Mouse (Mus musculus) heart, postnatal 36 days (tissue): ENCODE data around the gene Cdc37. TPM values are rescaled to one million over a fixed set of nuclear protein-coding genes. Genes with fewer than 3 reads are reported as not detected.
"Not testable (repeated sequence)": the region's sequence is repeated elsewhere in the genome, so short reads cannot be mapped to it uniquely, and the experiment has no call there.

ENCODE experiments used
- DNase-seq, 2 experiments: peaks; one replicate each; pipeline ENCODE4 v3.0.0; 2021 to 2022
- intact Hi-C: fragments of 180-260 bp; cut with DNase I; formaldehyde crosslinking; loops from one replicate; pipeline ENCODE4 v1.15.1; 2025
- total RNA-seq, 2 experiments: library from RNA; stranded (reverse); gene quantifications; 2 replicates each; pipeline ENCODE4 v1.2.3; 2021

Cdc37 gene
- total RNA-seq, result 100 to 1,000 TPM; 157 to 165 TPM

DNA sequence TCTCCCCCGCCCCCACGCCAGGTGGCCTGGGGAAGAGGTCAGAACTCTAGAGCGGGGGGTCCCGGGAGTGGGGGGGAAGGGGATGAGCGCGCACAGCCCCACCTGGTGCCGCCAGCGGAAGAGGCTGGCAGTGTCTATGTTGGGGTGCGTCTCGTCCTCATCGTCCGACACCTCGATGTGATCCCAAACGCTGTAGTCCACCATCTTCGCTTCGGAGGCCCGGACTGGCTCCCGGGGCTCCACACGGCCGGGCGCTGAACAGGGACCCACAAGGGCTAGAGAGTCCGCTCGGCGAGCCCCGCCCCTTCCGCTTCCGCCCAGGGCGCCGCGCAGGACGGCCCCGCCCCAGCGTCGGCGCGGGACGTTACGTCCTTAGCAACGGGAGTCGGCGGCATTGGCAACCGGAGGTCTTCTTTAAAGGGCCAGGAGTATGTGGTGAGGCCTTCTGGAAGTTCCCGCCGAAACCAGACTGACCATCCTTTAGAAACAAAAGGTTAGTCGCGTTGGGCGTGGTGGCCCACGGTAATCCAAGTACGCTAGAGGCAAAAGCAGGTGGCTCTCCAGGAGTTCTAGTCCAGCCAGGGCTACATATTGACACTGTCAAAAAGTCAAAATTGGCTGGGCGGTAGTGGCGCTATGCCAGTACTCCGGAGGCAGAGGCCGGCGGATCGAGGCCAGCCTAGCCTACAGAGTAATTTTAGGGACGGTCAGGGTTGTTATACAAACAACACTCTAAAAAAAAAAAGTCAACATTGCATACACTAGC lies at the start of gene Cdc37:
TSS of gene Cdc37 (minus strand) at position 329 of the 766 bp plus-strand sequence.
- intact Hi-C loops, result loop anchor here (5.0 kb wide), 3 partner anchors 58 to 262 kb away; partner anchors contain the start of genes Gm38431, Qtrt1 and Raver1
- peak; percentile 93 to 94 for DNase-seq

DNA sequence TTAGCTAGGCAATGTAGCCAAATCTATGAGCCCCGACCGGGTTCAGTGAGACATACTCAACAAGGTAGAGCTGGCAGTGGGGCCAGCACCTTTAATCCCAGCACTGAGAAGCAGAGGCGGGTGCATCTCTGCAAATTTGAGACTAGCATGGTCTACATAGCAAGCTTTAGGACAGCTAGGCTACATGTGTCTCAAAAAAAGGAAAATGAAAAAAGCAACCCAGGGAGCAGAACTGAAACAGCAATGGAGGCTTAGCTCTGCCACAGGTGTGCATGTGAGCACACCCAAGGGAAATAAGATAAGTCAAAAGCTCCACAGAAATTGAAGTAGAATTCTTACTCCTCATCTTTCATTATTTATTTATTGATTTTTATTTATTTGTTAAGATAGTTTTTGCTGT lies 49.2 kb upstream of the Cdc37 start:
- intact Hi-C loops, result no loop called here
- DNase-seq, result no peak

DNA sequence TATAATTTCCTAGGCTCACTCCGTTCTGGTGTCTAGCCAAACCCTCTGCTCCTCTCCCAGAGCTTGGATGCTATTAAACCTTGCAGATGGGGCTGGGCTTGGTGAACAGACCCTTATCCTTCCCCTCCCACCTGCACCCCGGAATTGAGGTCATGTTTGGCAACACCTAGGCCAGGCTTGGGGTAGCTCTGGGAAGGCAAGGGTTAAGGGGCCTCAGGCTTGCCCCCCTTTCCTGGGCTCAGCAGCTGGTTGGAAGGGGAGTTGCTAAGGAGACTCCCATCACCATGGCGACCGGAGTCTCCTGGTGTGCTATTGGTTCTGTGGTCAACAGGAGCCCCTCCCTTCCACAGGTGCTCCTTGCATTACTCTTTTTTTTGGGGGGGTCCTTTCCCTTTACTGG lies 48.2 kb upstream of the Cdc37 start:
- no peak for DNase-seq
- intact Hi-C loops, result no loop called here

DNA sequence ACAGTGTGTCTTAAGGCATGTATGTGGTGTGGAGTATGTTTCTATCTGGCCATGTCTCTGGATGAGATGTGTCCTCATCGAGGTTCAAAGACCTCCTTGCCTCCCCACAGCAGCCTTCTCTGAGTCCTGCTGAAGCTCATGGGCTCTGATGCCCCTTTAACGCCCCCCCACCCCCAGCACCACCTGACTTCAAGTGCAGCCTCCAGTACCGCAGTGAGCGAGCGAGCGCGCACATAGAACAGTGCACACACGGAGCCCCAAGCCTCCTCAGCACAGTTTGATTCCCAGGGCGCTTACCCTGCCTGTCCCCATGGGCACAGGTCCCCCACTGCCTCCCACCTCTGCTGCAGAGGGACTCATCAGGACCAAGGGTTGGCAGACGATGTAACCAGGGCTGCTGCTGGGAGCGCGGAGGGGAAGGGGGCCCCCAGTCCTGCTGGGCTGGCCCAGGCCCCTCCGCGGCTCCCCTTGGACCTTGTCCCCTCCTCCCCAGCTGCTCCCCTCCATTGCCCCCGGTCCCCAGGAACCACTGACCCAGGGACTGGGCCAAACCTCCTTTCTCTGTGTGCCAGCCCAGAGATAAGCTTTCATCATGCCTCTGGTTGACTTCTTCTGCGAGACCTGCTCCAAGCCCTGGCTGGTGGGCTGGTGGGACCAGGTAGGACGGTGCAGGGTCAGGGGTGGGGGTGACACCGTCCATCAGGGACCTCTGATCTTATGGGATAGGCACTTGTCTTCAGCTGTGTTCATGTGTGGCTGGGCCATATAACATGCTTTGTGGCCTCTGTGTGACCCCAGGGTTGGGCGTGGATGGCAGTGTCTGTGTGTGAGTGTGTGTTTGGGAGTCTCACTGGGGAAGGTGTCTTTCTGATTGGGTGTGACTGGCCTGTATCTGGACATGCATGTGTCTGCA lies 47.0 kb upstream of the Cdc37 start:
- intact Hi-C loops, result no loop called here
- no peak for DNase-seq

DNA sequence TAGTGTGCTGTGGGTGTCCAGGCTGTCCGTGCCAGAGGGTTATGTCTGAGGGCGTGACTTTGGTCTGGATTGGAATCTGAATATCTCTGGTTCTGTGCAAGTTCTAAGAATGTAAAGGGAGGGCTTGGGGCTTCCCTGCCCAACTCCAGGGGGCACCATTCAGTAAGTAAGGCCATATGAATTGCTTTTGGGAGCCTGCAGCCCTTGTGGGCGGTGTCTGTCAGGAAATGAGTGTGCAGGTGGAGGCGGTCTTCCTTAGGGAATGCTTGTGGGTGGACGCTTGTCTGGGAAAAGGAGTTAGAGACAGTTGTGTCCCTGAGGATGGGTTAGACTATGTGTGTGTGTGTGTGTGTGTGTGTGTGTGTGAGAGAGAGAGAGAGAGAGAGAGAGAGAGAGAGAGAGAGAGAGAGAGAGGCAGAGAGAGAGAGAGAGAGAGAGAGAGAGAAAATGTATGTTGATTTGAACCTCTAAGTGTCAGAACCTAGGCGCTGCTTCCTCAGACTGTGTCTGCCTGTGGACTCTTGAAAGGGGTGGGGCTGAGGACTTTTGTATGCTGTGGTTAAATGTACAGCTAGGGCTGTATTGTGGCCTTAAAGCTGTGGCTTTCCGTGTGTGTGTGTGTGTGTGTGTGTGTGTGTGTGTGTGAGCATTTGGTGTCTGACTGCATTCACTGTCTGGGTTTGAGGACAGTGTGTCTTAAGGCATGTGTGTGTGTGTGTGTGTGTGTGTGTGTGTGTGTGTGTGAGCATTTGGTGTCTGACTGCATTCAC lies 46.1 kb upstream of the Cdc37 start:
- intact Hi-C loops, DNase-seq: not testable (repeated sequence)

DNA sequence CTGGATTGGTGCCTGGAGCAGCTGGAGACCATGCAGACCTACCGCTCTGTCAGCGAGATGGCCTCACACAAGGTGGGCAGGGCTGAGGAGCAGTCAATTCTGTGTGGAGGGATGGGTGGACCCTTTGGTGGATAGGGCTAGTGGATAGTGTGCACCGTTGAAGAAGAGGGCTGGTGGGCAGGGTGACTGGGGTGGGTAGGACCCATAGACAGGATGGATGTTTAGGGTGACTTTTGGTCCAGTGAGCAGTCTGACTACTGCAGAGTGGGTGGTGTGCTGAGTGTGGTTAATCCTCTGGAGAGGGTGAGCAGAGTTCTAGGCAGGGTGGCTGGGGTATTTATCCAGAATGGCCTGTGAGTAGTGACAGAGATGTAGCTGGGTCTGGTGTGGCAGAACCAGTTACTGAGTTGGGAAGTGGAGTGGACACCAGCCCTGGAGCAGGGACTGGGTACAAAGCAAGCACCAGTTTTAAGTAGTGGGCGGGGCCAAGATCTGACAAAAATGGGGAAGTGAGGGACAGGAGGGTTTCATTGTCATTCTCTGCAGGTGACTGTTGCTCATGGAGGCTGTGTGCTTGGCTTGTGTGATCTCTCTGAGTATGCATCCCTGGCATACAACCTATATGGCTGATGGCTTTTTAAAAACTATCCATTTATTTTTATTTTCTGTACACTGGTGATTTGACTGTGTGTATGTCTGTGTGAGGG lies 45.2 kb upstream of the Cdc37 start:
- intact Hi-C loops, result no loop called here
- no peak for DNase-seq

DNA sequence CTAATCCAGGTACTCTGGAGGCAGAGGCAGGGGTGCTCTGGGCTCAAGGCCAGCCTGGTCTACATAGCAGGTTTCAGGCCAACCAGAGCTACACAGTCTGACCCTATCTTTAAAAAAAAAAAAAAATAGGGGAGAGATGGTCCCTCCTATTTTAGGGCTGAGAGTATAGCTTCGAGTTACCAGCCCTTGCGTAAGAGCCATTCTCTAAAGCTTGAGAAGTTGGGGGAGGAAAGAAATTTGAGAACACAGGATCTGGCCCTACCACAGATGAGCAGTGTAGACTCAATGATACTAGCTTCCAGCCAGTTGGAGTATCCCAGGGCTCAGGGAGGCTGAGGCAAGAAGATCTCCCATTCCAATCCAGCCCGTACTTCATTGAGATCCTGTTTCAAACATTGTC lies 44.0 kb upstream of the Cdc37 start:
- DNase-seq, result no peak
- intact Hi-C loops, result no loop called here

DNA sequence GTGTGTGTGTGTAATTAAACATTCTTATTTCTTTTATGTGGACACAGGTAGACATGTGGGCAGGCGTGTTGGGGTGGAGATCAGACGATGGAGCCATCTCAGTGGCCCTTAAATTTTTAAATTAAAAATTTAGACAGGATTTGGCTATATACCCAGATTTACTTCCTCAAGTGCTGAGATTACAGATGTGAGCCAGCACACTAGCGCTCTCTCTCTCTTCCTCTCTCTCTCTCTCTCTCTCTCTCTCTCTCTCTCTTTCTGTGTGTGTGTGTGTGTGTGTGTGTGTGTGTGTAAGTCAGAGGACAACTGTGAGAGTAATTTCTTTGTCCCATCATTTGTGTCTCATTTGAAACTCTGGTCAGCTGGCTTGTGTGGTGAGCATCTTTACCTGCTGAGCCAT lies 40.9 kb upstream of the Cdc37 start:
- intact Hi-C loops, result no loop called here
- DNase-seq, result no peak

DNA sequence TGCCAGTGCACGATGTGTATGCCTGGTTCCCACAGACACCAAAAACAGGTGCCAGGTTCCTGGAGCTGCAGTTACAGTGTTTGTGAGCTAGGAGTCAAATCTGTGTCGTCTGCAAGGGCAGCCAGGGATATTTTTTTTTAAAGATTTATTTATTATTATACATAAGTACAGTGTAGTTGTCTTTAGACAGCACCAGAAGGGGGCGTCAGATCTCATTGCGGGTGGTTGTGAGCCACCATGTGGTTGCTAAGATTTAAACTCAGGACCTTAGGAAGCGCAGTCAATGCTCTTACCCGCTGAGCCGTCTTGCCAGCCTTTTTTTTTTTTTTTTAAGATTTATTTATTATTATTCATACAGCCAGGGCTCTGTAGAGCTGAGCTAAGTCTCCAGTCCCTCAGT lies 40.1 kb upstream of the Cdc37 start:
- intact Hi-C loops, result no loop called here
- no peak for DNase-seq

DNA sequence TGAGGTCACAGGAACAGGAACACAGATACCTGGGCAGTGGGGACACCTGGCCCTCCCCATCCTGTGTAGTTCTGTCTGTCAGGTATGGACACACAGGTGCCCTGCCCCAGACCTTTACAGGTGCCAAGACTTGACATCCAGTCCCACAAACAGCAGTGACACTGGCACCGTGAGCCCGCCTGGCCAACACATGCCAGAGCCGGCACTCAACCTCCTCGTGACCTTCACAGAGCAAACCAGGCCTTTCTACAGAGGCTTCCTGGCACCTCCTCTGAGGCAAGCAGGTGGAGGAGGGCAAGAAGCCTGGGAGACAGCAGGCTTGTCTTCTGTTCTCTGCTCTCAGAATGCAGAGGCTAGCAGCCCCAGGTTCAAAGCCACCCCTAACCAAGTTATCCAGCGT lies 35.7 kb upstream of the Cdc37 start:
- peak; percentile 23 to 47 for DNase-seq
- intact Hi-C loops, result no loop called here

DNA sequence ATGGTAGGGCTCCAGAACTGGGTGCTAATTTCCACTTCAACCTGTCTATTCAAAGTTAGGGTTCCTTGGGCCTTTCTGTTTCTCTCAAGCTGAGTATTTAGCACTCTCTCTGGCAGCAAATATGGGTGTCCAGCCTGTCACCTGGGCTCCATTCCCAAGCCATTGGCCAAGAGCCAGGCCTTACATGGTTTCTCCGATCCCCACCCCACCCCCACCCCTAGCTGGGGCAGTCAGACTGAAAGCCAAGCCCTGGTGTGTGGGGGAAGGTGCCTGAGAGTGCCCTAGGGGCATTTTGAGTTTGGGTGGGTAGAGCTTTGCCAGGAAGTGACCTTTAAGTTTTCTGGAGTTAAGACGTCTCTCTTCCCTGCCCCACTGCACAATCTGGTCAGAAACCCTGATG lies 35.0 kb upstream of the Cdc37 start:
- intact Hi-C loops, result no loop called here
- peak; percentile 67 to 73 for DNase-seq

DNA sequence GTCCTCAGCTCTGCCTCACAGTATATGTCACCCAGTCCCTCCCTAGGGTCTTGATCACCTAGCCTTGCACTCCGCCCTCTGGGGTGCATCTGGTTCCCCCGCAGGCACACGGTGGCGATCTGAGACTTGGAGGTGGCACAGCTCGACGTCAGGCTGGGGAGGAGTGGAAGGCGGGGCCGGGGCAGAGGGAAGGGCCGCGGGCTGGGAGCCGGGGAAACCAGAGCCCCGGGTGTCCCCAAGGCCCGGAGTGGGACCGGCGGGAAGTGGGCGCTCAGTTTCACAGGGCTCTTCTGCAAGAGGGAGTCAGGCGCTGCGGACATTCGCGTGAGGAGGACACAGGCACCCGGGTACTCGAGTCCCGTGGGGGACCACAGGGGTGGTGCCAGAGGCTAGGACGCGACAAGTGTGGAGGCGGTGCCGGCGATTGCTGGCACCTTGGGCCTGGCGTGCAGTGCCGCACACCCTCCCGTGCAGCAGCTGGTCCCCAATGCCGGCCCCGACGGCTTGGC lies 34.2 kb upstream of the Cdc37 start:
- DNase-seq, result peak; percentile 73 to 78
- intact Hi-C loops, result no loop called here

DNA sequence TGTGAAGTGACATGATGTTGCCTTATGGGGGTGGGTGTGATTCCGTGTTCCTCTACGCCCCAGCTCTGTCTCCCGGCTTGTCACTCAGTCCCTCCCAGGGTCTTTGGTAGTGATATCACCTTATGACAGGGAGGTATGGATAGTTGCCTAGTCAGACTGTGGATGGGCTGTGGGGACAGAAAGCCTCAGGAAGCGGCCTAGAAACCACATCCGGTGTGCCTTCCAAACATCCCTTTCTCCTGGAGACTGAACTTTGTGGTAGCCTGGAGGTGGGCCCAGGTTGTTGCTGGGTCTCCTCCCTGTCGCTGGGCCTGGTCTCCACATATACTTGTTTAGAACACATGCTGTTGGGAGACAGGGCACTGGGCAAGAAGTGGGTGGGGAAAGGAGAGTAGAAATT lies 33.6 kb upstream of the Cdc37 start:
- DNase-seq, result no peak
- intact Hi-C loops, result no loop called here

DNA sequence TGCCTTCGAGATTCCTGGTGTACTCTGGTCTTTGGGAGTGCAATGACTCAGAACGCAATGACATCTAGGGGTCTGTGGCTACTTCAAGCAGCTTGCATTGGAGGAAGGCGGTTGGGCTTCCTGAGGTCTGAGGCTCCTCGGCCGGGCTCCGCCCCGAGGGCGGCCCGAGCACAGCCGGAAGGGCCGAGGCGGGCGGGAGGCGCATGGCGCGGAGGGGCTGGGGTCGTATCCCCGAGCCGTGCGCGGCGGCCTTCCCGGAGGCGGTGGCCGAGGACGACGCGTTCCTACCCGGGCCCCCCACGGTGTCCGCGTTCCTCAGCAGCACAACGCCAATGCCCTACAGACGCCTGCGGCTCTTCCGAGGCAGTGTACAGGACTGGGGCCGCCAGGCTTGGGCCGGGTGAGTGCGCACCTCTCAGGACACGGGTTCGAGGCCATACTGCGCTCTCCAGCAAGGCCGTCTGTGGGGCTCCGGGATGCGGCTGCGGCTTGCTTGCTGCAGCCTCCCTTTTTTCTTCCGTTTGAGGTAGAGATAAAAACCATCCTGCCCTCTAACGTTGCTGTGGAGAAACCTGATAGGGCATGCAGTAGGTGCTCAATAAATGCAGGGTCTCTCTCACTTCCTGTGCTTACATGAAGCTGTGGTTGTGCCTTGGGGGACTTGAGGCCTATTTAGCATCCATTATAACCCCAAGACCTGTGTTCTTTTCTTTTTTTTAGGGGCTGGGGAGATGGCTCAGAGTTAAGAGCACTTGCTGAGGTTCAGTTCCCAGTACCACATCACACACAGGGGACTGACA lies 31.8 kb upstream of the Cdc37 start:
- DNase-seq, result peak; percentile 54 to 56
- intact Hi-C loops, result no loop called here

DNA sequence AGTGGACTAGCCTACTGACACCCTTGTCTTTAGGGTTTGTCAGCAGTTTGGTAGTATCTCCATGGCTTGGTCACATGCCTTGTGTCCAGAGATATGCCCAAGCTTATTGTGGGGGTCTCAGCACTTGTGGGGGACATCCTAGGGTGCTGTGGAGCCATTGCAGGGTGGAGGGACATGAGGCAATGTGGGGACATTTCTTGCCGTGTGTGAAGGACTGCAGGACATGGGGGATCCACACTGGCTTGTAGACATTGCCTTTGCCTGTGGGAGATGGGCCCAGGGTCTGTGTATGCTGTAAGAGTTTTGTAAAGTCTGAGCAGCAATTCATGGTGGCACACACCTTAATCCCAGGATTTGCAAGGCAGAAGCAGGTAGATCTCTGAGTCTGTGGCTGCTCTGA lies 31.1 kb upstream of the Cdc37 start:
- no peak for DNase-seq
- intact Hi-C loops, result no loop called here

DNA sequence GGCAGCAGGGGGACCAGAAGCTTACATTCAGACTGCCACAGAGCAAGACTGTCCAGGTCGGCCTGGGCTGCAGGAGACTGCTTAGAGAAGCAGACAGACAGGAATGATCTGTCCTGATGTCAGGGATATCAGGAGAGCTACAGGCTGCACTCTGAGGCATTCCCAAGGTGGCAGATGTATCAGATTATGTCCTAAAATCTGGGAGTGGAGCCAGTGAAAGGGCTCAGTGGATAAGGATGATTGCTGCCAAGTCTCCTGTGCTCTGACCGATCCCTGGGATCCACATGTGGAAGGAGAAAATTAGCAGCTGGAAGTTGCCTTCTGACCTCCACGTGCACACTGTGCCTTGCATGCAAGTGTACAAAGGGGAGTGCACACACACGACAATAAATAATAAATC lies 30.6 kb upstream of the Cdc37 start:
- intact Hi-C loops, result no loop called here
- no peak for DNase-seq

DNA sequence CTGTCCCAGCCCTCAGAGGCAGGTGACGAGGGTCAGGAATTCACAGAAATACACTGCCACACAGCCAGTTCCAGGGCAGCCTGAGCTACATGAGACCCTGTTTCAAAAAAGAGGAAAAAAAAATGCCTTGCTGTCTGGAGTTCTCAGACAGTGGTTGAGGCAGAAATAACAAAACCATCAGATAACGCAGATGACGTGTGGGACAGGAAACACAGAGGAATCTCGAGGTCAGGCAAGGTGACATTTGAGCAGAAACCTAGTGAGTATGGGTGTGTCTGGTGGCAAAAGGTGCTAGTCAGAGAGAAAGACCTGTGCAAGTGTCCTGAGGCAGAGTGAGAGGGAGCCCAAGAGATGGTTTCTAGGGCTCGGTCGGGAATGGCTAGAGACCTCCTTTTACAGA lies 22.6 kb upstream of the Cdc37 start:
- intact Hi-C loops, result no loop called here
- DNase-seq, result no peak

DNA sequence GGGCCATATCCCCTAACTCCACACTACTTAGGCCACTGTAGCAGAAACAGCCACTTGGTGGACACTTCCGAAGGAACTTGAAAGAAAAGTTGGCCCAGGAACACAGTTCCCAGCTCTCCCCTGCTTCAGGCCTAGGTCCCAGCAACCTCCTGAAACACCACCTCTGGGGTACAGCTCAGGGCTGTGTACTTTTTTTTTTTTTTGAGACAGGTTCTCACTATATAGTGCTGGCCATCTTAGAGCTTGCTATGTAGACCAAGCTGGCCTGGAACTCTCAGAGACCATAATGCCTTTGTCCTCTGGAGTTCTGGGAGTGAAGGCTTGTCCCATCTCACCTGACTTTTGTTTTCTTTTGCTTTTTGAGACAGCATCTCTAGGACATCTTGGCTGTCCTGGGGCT lies 19.4 kb upstream of the Cdc37 start:
- no peak for DNase-seq
- intact Hi-C loops, result loop anchor here (2.0 kb wide), 1 partner anchor 16 kb away; no protein-coding TSS in a partner anchor
